Mouse (Mus musculus) heart, postnatal 0 days (tissue): ENCODE measurements around the gene Mapre3. TPM values are rescaled to one million over a fixed set of nuclear protein-coding genes. Genes with fewer than 3 reads are reported as not detected.
A peak's percentile ranks its signal among the peaks of the same experiment; 100 is the strongest.

ENCODE experiments used
- ATAC-seq: fragments of 200-750 bp; cut with Nextera tagmentation; 2 replicates; pipeline ENCODE4 v1.8.0; 2017; ENCODE audit warnings: low read depth, moderate number of reproducible peaks, moderate library complexity; ENCODE audit not compliant: insufficient read depth
- DNase-seq: peaks from one replicate; pipeline ENCODE4 v3.0.0-alpha.2; 2016; ENCODE audit warnings: low spot score
- H3K27ac ChIP-seq: fragments of 300-500 bp; sonication (generic); 2 replicates; pipeline ENCODE4 v1.5.1; 2014; ENCODE audit warnings: low read depth, mild to moderate bottlenecking
- H3K27me3 ChIP-seq: fragments of 300-500 bp; sonication (generic); 2 replicates; pipeline ENCODE4 v1.6.1; 2014; ENCODE audit warnings: low read length, mixed read lengths; ENCODE audit not compliant: control insufficient read depth, insufficient read depth
- H3K36me3 ChIP-seq: fragments of 300-500 bp; sonication (generic); replicated peaks from 2 replicates; pipeline ENCODE4 v1.6.1; 2014; ENCODE audit warnings: low read length, mixed read lengths; ENCODE audit not compliant: control insufficient read depth, insufficient read depth
- H3K4me1 ChIP-seq: fragments of 300-500 bp; sonication (generic); 2 replicates; pipeline ENCODE4 v1.6.1; 2014; ENCODE audit warnings: antibody characterized with exemption; ENCODE audit not compliant: control insufficient read depth, insufficient read depth
- H3K4me2 ChIP-seq: fragments of 300-500 bp; sonication (generic); 2 replicates; pipeline ENCODE4 v1.6.1; 2014; ENCODE audit warnings: low read depth, mild to moderate bottlenecking, low read length, moderate library complexity
- H3K4me3 ChIP-seq: fragments of 300-500 bp; sonication (generic); 2 replicates; pipeline ENCODE4 v1.5.1; 2014; ENCODE audit warnings: low read depth, low read length
- H3K9ac ChIP-seq: fragments of 300-500 bp; sonication (generic); replicated peaks from 2 replicates; pipeline ENCODE4 v1.6.1; 2014; ENCODE audit warnings: low read depth, low read length, mixed read lengths
- H3K9me3 ChIP-seq: fragments of 300-500 bp; sonication (generic); replicated peaks from 2 replicates; pipeline ENCODE4 v1.6.1; 2016; ENCODE audit warnings: low read length; ENCODE audit not compliant: control insufficient read depth
- CTCF ChIP-seq: IDR thresholded peaks from 2 replicates; pipeline ENCODE4 v1.5.1; 2016; ENCODE audit warnings: antibody characterized with exemption, control low read depth, low read depth
- EP300 ChIP-seq: IDR thresholded peaks from 2 replicates; pipeline ENCODE4 v1.6.1; 2016; ENCODE audit warnings: antibody characterized with exemption, low read depth
- WGBS: fragments of 180-500 bp; shearing (Covaris S2); extraction: QIAGEN DNeasy Blood & Tissue Kit; methylation state at CpG from one replicate; pipeline ENCODE4 v1.1.7; 2014; 5-methylcytosine and 5-hydroxymethylcytosine counted together
- polyA plus RNA-seq: library from polyadenylated mRNA; unstranded; fragments of >200 nt; fragmentation: Nextera tagmentation; extraction: Ambion mirVana; gene quantifications from 2 replicates; pipeline ENCODE4 v1.2.1, GENCODE M21; 2015
- total RNA-seq: library from RNA; depleted of rRNA; stranded (reverse); fragments of >200 nt; gene quantifications from 2 replicates; pipeline ENCODE4 v1.2.3, GENCODE M21; 2014; ENCODE audit warnings: low replicate concordance

Gene Mapre3
- total and polyA plus RNA-seq, 2 experiments from 2014 or later = 5.3 to 15.8 TPM

GRCm38 (mm10) chr5:30909300-30909659 is 94.8 kb downstream of the Mapre3 start:
- peaks cover 10% of the 10 kb centered on the region for H3K36me3 ChIP-seq
- 23% methylated on average over 7 of the region's 7 CpGs for WGBS
- no peaks in the 10 kb centered on the region for H3K9me3 ChIP-seq
- TF ChIP-seq CTCF (no peak), EP300 (no peak)
- ATAC-seq (no peak), DNase-seq (no peak)
- H3K4me1 ChIP-seq = peaks cover 36% of the 10 kb centered on the region
- H3K9ac ChIP-seq = no peak overlapping the region
- no peak overlapping the region for H3K4me3 ChIP-seq
- H3K27me3 ChIP-seq = no peaks in the 10 kb centered on the region
- H3K27ac ChIP-seq = peak overlapping the region; percentile 92
- H3K4me2 ChIP-seq = no peak overlapping the region

- Histone ChIP-seq H3K36me3 (peaks cover 4% of the 10 kb centered on the region; the same call in 1 of the 2 replicates), H3K27me3 (no peaks in the 10 kb centered on the region), H3K4me2 (no peak overlapping the region), H3K4me1 (peaks cover 37% of the 10 kb centered on the region), H3K9ac (no peak overlapping the region), H3K4me3 (no peak overlapping the region), H3K27ac (peak overlapping the region; percentile 92), H3K9me3 (no peaks in the 10 kb centered on the region)
- DNase-seq (no peak), ATAC-seq (no peak)
- TF ChIP-seq EP300 (no peak), CTCF (no peak)
- WGBS = 85% methylated on average over 7 of the region's 7 CpGs
These were observed 95.4 kb downstream of the Mapre3 start for GRCm38 (mm10) chr5:30909863-30910262.

GRCm38 (mm10) chr5:30910481-30910880 is 96.0 kb downstream of the Mapre3 start:
- Histone ChIP-seq H3K4me1 (peaks cover 43% of the 10 kb centered on the region), H3K27ac (no peak overlapping the region)
- no peak for ATAC-seq

GRCm38 (mm10) chr5:30912156-30912555 is 97.7 kb downstream of the Mapre3 start:
- TF ChIP-seq CTCF (no peak), EP300 (no peak)
- WGBS = 33% methylated on average over 5 of the region's 5 CpGs
- H3K27me3 ChIP-seq = no peaks in the 10 kb centered on the region
- DNase-seq = no peak
- H3K27ac ChIP-seq = peak overlapping the region; percentile 93
- H3K4me3 ChIP-seq = no peak overlapping the region
- ATAC-seq = no peak
- H3K36me3 ChIP-seq = peaks cover 1% of the 10 kb centered on the region; the same call in 1 of the 2 replicates
- no peak overlapping the region for H3K9ac ChIP-seq
- H3K4me1 ChIP-seq = peaks cover 49% of the 10 kb centered on the region
- no peaks in the 10 kb centered on the region for H3K9me3 ChIP-seq
- no peak overlapping the region for H3K4me2 ChIP-seq

More at GRCm38 (mm10) chr5:30910481-30910880, 96.0 kb downstream of the Mapre3 start:
- Histone ChIP-seq H3K4me2 (no peak overlapping the region), H3K4me3 (no peak overlapping the region), H3K36me3 (no peaks in the 10 kb centered on the region), H3K9ac (no peak overlapping the region), H3K27me3 (no peaks in the 10 kb centered on the region), H3K9me3 (no peaks in the 10 kb centered on the region)
- no peak for DNase-seq
- TF ChIP-seq CTCF (no peak), EP300 (no peak)

- DNase-seq (peak; percentile 77), ATAC-seq (peak; percentile 50)
- peak within 1 kb of the TSS; percentile 93 for H3K27ac ChIP-seq
- peak within 1 kb of the TSS; percentile 65 for H3K9ac ChIP-seq
- H3K4me3 ChIP-seq = peak within 1 kb of the TSS; percentile 53
- peaks cover 47% of the 10 kb centered on the region for H3K4me1 ChIP-seq
- WGBS = 15% methylated on average over 13 of the region's 13 CpGs
- H3K27me3 ChIP-seq = no peaks in the 10 kb centered on the region
- peaks cover 11% of the 10 kb centered on the region; the same call in 1 of the 2 replicates for H3K36me3 ChIP-seq
- no peaks in the 10 kb centered on the region for H3K9me3 ChIP-seq
- TF ChIP-seq CTCF (0 out of 2 replicates have a peak, but pooled peaks have one; percentile 1), EP300 (peak; percentile 60; the same call in 1 of the 2 replicates)
- H3K4me2 ChIP-seq = peak within 1 kb of the TSS; percentile 67
These were observed 98.8 kb downstream of the Mapre3 start, which contains the start of gene Emilin1 for GRCm38 (mm10) chr5:30913060-30913841. Emilin1 (plus strand) TSS chr5:30913402.
